Mouse (Mus musculus) stomach, embryonic 16.5 days (tissue): ENCODE results near the gene Ntf3. TPM values are rescaled to one million over a fixed set of nuclear protein-coding genes. Genes with fewer than 3 reads are reported as not detected.

Experiments
- ATAC-seq: fragments of 200-750 bp; cut with Nextera tagmentation; 2 replicates; pipeline ENCODE4 v1.8.0; 2017; ENCODE audit warnings: moderate number of reproducible peaks, moderate TSS enrichment; ENCODE audit not compliant: insufficient read depth, low FRiP score
- H3K27ac ChIP-seq: fragments of 300-500 bp; sonication (generic); 2 replicates; pipeline ENCODE4 v1.5.1; 2014; ENCODE audit warnings: low read length
- H3K27me3 ChIP-seq: fragments of 300-500 bp; sonication (generic); 2 replicates; pipeline ENCODE4 v1.6.1; 2014; ENCODE audit warnings: low read length, control low read depth, mixed read lengths; ENCODE audit not compliant: control insufficient read depth, insufficient read depth
- H3K36me3 ChIP-seq: fragments of 300-500 bp; sonication (generic); 2 replicates; pipeline ENCODE4 v1.6.1; 2014; ENCODE audit warnings: low read length; ENCODE audit not compliant: control insufficient read depth, insufficient read depth
- H3K4me1 ChIP-seq: fragments of 300-500 bp; sonication (generic); 2 replicates; pipeline ENCODE4 v1.6.1; 2014; ENCODE audit warnings: low read length, control low read depth, mixed read lengths; ENCODE audit not compliant: control insufficient read depth, insufficient read depth
- H3K4me2 ChIP-seq: fragments of 300-500 bp; sonication (generic); 2 replicates; pipeline ENCODE4 v1.6.1; 2014; ENCODE audit warnings: low read depth, low read length, mixed read lengths
- H3K4me3 ChIP-seq: fragments of 300-500 bp; sonication (generic); replicated peaks from 2 replicates; pipeline ENCODE4 v1.5.1; 2014; ENCODE audit warnings: mild to moderate bottlenecking, low read length
- H3K9ac ChIP-seq: fragments of 300-500 bp; sonication (generic); 2 replicates; pipeline ENCODE4 v1.6.1; 2014; ENCODE audit warnings: low read length
- H3K9me3 ChIP-seq: fragments of 300-500 bp; sonication (generic); replicated peaks from 2 replicates; pipeline ENCODE4 v1.6.1; 2016; ENCODE audit warnings: low read length, control low read depth; ENCODE audit not compliant: control insufficient read depth
- WGBS: fragments of 180-500 bp; shearing (Covaris S2); extraction: QIAGEN DNeasy Blood & Tissue Kit; methylation state at CpG from one replicate; pipeline ENCODE4 v1.1.7; 2014; 5-methylcytosine and 5-hydroxymethylcytosine counted together
- polyA plus RNA-seq: library from polyadenylated mRNA; unstranded; fragments of >200 nt; fragmentation: Nextera tagmentation; extraction: Ambion mirVana; gene quantifications from 2 replicates; pipeline ENCODE4 v1.2.1, GENCODE M21; 2015

The Ntf3 gene
- 9.0 and 9.2 TPM in 2 replicates for polyA plus RNA-seq

DNA sequence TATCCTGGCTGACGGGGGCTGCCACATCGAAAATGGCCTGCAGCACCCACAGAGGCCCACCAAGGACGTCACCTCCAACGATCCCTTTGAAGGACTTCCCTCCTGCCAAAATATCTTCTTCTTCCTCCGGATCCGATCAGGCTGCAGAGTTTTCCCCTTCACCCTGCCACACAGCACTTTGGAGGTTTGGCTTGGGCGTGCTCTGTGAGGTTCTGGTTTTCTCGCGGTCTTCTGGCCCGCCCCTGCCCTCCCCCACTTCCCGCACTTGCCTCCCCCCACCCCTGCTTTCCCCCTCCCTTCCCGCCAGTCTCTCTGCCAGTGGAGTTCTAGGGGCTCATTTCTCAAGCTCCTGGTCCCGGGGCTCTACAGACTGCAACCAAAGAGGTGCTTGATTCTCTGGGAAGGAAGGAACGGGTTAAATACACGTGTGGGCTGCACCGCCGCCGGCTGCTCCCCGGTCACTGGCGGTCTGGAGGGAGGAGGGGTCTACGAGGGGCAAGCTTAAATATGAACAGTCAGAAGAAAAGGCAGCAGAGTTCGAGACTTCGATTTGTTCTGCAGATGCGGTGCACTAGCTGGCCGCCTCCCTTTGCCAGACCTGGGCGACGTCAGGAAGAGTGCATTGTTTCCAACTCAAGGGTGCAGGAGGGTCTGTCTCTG is at the start of gene Ntf3:
Gene Ntf3 (minus strand): TSS at position 363 of the 660 bp plus-strand sequence.
- under 1% methylated on average over 27 of the region's 27 CpGs for WGBS
- Histone ChIP-seq H3K4me3 (peak within 1 kb of the TSS; percentile 38), H3K4me2 (peak within 1 kb of the TSS; percentile 56), H3K27ac (peak within 1 kb of the TSS; percentile 25; the same call in 1 of the 2 replicates), H3K9ac (peak within 1 kb of the TSS; percentile 54), H3K36me3 (no peaks in the 10 kb centered on the region), H3K27me3 (peaks cover 6% of the 10 kb centered on the region; the same call in 1 of the 2 replicates), H3K4me1 (peaks cover 18% of the 10 kb centered on the region; the same call in 1 of the 2 replicates), H3K9me3 (no peaks in the 10 kb centered on the region)
- ATAC-seq: no peak

DNA sequence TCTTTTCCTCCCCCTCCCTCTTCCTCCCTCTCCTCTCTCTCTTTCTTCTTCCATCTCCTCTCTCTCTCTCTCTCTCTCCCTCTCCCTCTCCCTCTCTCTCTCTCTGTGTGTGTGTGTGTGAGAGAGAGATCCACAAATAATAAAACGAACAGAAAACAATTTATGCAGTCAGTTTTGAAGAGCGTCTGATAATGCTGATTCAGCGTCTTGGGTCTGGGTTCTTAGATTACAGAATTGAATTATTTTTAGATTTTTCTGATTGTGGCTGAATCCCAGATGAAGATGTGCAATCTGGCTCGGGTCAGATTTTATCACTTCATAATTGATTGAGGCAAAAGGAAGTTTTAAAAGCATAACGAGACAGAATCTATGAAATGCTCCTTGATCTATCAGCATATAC is 46.6 kb upstream of the Ntf3 start:
- Histone ChIP-seq H3K9me3 (no peaks in the 10 kb centered on the region), H3K4me1 (no peaks in the 10 kb centered on the region), H3K9ac (no peak overlapping the region), H3K36me3 (no peaks in the 10 kb centered on the region), H3K4me3 (no peak overlapping the region), H3K27me3 (no peaks in the 10 kb centered on the region), H3K27ac (no peak overlapping the region), H3K4me2 (no peak overlapping the region)
- no peak for ATAC-seq
- 64% methylated on average over 5 of the region's 5 CpGs for WGBS

- Histone ChIP-seq H3K4me2 (no peak overlapping the region), H3K9ac (no peak overlapping the region), H3K27ac (no peak overlapping the region), H3K36me3 (no peaks in the 10 kb centered on the region), H3K9me3 (no peaks in the 10 kb centered on the region), H3K4me1 (no peaks in the 10 kb centered on the region), H3K27me3 (no peaks in the 10 kb centered on the region), H3K4me3 (no peak overlapping the region)
- ATAC-seq: no peak
- WGBS: 66% methylated on average over 4 of the region's 4 CpGs
These were observed 36.7 kb upstream of the Ntf3 start for GRCm38 (mm10) chr6:126203366-126203765.

- Histone ChIP-seq H3K4me1 (no peaks in the 10 kb centered on the region), H3K9me3 (no peaks in the 10 kb centered on the region), H3K27ac (no peak overlapping the region), H3K4me3 (no peak overlapping the region), H3K27me3 (no peaks in the 10 kb centered on the region), H3K4me2 (no peak overlapping the region), H3K36me3 (no peaks in the 10 kb centered on the region), H3K9ac (no peak overlapping the region)
- WGBS: 46% methylated on average over 7 of the region's 7 CpGs
- peak; percentile 25; the same call in 1 of the 2 replicates for ATAC-seq
These were observed 36.2 kb upstream of the Ntf3 start for GRCm38 (mm10) chr6:126202959-126203358.

DNA sequence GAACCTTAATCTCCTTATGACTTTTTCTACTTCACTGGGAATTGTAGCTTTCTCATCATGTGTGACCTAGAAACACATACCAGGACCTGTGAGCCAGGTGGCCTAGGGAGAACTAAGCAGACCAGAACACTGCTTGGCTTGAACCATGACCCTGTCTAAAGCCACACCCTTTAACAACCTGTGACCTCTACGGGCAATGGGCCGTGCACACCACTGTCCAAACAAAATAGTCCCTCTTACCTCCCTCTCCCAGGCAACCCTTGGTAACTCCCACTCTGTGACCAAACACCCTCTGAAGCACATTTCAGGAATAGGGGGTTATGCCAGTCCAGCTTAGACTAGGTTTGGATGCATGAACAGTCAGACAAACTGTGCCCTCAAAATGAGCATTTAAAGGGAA is 35.0 kb upstream of the Ntf3 start:
- no peaks in the 10 kb centered on the region for H3K4me1 ChIP-seq
- 48% methylated on average over 2 of the region's 2 CpGs for WGBS
- H3K4me3 ChIP-seq: no peak overlapping the region
- H3K27me3 ChIP-seq: no peaks in the 10 kb centered on the region
- no peaks in the 10 kb centered on the region for H3K36me3 ChIP-seq
- no peak overlapping the region for H3K27ac ChIP-seq
- no peaks in the 10 kb centered on the region for H3K9me3 ChIP-seq
- no peak overlapping the region for H3K4me2 ChIP-seq
- ATAC-seq: no peak
- H3K9ac ChIP-seq: no peak overlapping the region

- Histone ChIP-seq H3K4me2 (no peak overlapping the region), H3K4me1 (no peaks in the 10 kb centered on the region), H3K36me3 (no peaks in the 10 kb centered on the region), H3K27me3 (no peaks in the 10 kb centered on the region), H3K9me3 (no peaks in the 10 kb centered on the region), H3K27ac (no peak overlapping the region), H3K9ac (no peak overlapping the region), H3K4me3 (no peak overlapping the region)
- no peak for ATAC-seq
- 70% methylated on average over 2 of the region's 2 CpGs for WGBS
These were observed 33.2 kb upstream of the Ntf3 start for GRCm38 (mm10) chr6:126199916-126200315.

DNA sequence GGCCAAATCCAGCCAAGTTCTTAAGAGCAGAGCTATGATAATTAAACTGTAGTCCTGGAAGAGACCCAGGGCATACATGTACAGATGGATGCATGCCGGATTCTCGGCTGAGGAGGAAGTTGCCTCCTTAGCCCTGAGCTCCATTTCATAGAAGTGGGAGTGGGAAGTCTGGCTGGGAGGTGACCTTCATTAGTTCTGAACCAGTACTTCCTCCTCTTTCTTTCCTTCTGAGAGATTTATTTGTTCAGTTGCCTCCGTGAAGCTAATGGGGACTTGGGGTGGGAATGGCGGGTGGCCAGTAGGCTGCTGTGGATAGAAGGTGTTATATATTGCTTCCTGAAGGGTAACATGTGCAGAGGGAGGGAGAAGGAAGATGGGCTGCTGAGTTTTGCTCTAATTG is 28.1 kb upstream of the Ntf3 start:
- H3K4me2 ChIP-seq: no peak overlapping the region

DNA sequence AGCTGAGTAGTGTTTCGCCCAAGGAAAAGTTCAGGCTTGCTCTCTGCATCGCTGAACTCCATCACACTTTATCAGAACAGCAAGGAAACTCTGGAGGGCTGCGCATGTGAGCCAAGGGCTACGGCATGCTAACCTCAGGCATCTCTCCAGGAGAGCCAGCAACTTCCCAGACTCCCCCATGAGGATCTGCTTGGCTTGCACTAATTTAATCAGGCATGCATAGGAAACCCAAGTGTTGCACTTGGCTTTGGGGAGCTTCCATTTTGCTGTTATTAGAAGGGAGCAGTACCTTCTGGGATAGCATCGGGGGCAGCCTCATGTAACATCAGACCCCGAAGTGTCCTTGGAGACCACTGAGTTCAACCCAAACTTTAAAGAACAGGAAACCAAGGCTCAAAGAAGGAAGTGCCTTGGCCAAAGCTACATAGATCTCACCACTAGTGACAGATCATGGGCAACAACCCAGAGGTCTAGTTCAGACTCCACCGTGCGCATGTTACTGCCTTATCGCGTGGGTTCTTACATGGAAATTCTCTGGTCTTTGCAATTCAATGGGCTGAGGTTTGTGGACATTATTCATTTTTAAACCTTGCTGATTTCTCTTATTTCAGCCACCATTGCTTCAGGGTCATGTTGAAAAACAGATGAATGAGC is 23.6 kb upstream of the Ntf3 start:
- Histone ChIP-seq H3K27me3 (no peaks in the 10 kb centered on the region), H3K4me1 (no peaks in the 10 kb centered on the region), H3K9me3 (no peaks in the 10 kb centered on the region)

More for the DNA sequence above, 28.1 kb upstream of the Ntf3 start:
- no peaks in the 10 kb centered on the region for H3K9me3 ChIP-seq
- H3K27ac ChIP-seq: no peak overlapping the region
- no peaks in the 10 kb centered on the region for H3K36me3 ChIP-seq
- 58% methylated on average over 4 of the region's 4 CpGs for WGBS
- no peaks in the 10 kb centered on the region for H3K4me1 ChIP-seq
- ATAC-seq: no peak
- H3K9ac ChIP-seq: no peak overlapping the region
- H3K4me3 ChIP-seq: no peak overlapping the region
- H3K27me3 ChIP-seq: no peaks in the 10 kb centered on the region

DNA sequence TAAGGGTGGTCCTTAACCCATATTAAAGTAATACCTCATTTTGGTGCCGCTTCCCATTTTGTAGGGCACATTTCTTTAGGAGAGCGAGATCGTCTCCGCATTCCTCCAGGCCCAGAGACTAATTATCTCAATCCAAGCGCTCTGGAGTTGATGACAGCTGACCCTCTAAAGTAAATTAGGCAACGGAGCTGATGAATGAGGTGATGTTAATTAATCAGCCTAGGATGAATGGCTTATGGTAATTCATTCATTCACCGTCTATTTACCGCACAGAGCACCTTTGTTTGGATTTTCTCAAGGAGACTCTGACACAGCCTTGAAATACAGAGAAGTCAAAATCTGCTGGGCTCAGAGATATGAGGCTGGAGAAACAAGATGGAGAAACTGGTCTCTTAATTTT is 20.7 kb upstream of the Ntf3 start:
- no peaks in the 10 kb centered on the region for H3K4me1 ChIP-seq
- no peak overlapping the region for H3K4me2 ChIP-seq
- WGBS: 68% methylated on average over 8 of the region's 8 CpGs
- H3K9ac ChIP-seq: no peak overlapping the region
- H3K27me3 ChIP-seq: no peaks in the 10 kb centered on the region
- no peak for ATAC-seq
- no peaks in the 10 kb centered on the region for H3K36me3 ChIP-seq
- H3K9me3 ChIP-seq: no peaks in the 10 kb centered on the region
- no peak overlapping the region for H3K4me3 ChIP-seq
- H3K27ac ChIP-seq: no peak overlapping the region

More for the DNA sequence above, 23.6 kb upstream of the Ntf3 start:
- no peaks in the 10 kb centered on the region for H3K36me3 ChIP-seq
- ATAC-seq: no peak
- H3K4me2 ChIP-seq: no peak overlapping the region
- no peak overlapping the region for H3K9ac ChIP-seq
- WGBS: 77% methylated on average over 10 of the region's 10 CpGs
- no peak overlapping the region for H3K4me3 ChIP-seq
- H3K27ac ChIP-seq: no peak overlapping the region
